Mouse (Mus musculus) hindbrain, embryonic 14.5 days (tissue): ENCODE measurements around the gene Tekt4. TPM values are rescaled to one million over a fixed set of nuclear protein-coding genes. Genes with fewer than 3 reads are reported as not detected.

Experiments
- ATAC-seq: fragments of 200-750 bp; cut with Nextera tagmentation; 2 replicates; pipeline ENCODE4 v1.8.0; 2017; ENCODE audit warnings: moderate number of reproducible peaks, mild to moderate bottlenecking, moderate TSS enrichment, moderate library complexity; ENCODE audit not compliant: low FRiP score
- DNase-seq: peaks from one replicate; pipeline ENCODE4 v3.0.0-alpha.2; 2015; ENCODE audit warnings: low spot score
- H3K27ac ChIP-seq: fragments of 300-500 bp; sonication (generic); 2 replicates; pipeline ENCODE4 v1.5.1; 2014; ENCODE audit warnings: mild to moderate bottlenecking, moderate library complexity
- H3K27me3 ChIP-seq: fragments of 300-500 bp; sonication (generic); 2 replicates; pipeline ENCODE4 v1.6.1; 2014; ENCODE audit warnings: mild to moderate bottlenecking, low read length, mixed read lengths; ENCODE audit not compliant: control insufficient read depth, insufficient read depth
- H3K36me3 ChIP-seq: fragments of 300-500 bp; sonication (generic); replicated peaks from 2 replicates; pipeline ENCODE4 v1.6.1; 2014; ENCODE audit not compliant: control insufficient read depth, insufficient read depth
- H3K4me1 ChIP-seq: fragments of 300-500 bp; sonication (generic); replicated peaks from 2 replicates; pipeline ENCODE4 v1.6.1; 2014; ENCODE audit warnings: antibody characterized with exemption, low read length, mixed read lengths; ENCODE audit not compliant: control insufficient read depth, insufficient read depth
- H3K4me2 ChIP-seq: fragments of 300-500 bp; sonication (generic); replicated peaks from 2 replicates; pipeline ENCODE4 v1.6.1; 2014; ENCODE audit warnings: mild to moderate bottlenecking, moderate library complexity
- H3K4me3 ChIP-seq: fragments of 300-500 bp; sonication (generic); replicated peaks from 2 replicates; pipeline ENCODE4 v1.5.1; 2014; ENCODE audit warnings: mild to moderate bottlenecking, low read length
- H3K9ac ChIP-seq: fragments of 300-500 bp; sonication (generic); 2 replicates; pipeline ENCODE4 v1.6.1; 2014
- H3K9me3 ChIP-seq: fragments of 300-500 bp; sonication (generic); 2 replicates; pipeline ENCODE4 v1.6.1; 2016; ENCODE audit warnings: low read length; ENCODE audit not compliant: control insufficient read depth
- WGBS: fragments of 180-500 bp; shearing (Covaris S2); extraction: QIAGEN DNeasy Blood & Tissue Kit; methylation state at CpG from one replicate; pipeline ENCODE4 v1.1.7; 2014; 5-methylcytosine and 5-hydroxymethylcytosine counted together
- polyA plus RNA-seq: library from polyadenylated mRNA; unstranded; fragments of >200 nt; fragmentation: Nextera tagmentation; extraction: Ambion mirVana; gene quantifications from 2 replicates; pipeline ENCODE4 v1.2.1, GENCODE M21; 2014

Tekt4 gene
- polyA plus RNA-seq, 1 experiment from 2014 or later: 2.4 TPM

DNA sequence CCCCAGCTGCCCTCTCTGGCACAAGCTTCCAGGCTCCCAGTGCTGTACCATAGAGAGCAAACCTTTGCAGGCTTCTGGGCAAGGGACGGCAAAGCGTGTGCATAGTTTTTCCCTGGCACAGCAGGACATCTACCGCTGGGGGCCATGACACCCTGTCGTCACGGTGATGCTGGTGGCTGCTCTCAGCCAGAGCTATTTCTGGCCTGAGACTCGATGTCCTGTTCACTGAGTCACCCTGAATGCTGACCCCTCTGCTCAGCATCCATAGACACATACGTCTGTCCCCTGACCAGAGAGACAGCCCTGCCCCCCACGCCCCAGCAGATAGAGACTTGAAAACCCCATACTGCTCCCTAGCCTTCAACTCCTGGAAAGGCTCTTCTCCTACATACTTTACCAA is 25.7 kb downstream of the Tekt4 start:
- 0 out of 2 replicates have a peak, but pooled peaks cover 2% of the 10 kb centered on the region for H3K27me3 ChIP-seq
- H3K36me3 ChIP-seq: no peaks in the 10 kb centered on the region
- no peak overlapping the region for H3K9ac ChIP-seq
- 33% methylated on average over 8 of the region's 8 CpGs for WGBS
- no peak overlapping the region for H3K4me2 ChIP-seq
- DNase-seq: no peak
- no peak overlapping the region for H3K27ac ChIP-seq
- ATAC-seq: no peak
- no peak overlapping the region for H3K4me3 ChIP-seq
- no peaks in the 10 kb centered on the region for H3K4me1 ChIP-seq
- no peaks in the 10 kb centered on the region for H3K9me3 ChIP-seq

DNA sequence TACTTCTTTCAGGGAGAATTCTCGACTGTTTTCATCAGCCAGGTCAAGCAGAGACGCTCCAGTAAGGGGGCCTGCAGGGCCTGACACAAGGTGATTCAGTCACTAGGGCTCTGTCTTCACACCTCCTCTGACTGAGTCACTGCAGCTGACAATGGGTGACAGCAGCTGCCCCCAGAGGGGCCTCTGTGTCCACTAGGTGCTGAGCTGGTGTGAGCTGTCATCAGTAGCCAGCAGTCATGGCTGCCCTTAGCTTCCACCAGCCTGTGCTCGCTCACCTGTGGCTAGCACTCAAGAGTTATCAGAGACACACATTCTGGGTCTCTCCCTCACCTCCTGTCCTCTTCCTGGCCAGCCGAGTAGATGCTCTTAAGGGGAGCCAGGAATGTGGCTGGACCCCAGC is 26.4 kb downstream of the Tekt4 start:
- DNase-seq: no peak
- no peaks in the 10 kb centered on the region for H3K36me3 ChIP-seq
- no peaks in the 10 kb centered on the region for H3K9me3 ChIP-seq
- no peaks in the 10 kb centered on the region for H3K27me3 ChIP-seq
- H3K4me1 ChIP-seq: no peaks in the 10 kb centered on the region
- no peak overlapping the region for H3K4me3 ChIP-seq
- H3K9ac ChIP-seq: no peak overlapping the region
- no peak overlapping the region for H3K27ac ChIP-seq
- WGBS: 65% methylated on average over 4 of the region's 4 CpGs
- ATAC-seq: no peak
- H3K4me2 ChIP-seq: no peak overlapping the region

DNA sequence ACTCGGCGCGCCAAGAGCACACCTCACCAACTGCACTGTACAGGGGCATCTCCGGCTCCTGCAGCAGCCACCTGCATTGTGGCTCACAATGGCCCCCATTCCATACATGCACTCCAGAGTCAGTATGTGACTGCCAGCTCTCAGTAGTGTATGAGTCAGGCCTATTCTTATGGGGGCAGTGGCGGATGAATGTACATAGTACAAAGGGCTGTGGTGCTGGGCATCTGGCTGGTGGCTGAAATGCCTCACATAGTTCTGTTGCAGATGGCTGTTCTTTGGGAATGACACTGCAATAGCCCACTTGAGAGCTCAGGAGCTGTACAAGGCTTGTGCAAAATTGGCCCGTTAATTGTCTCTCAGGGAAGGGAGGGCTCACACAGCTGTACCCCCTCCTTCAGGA is 27.7 kb downstream of the Tekt4 start:
- no peaks in the 10 kb centered on the region for H3K4me1 ChIP-seq
- no peaks in the 10 kb centered on the region for H3K9me3 ChIP-seq
- no peak overlapping the region for H3K4me2 ChIP-seq
- no peaks in the 10 kb centered on the region for H3K36me3 ChIP-seq
- H3K27me3 ChIP-seq: no peaks in the 10 kb centered on the region
- no peak overlapping the region for H3K9ac ChIP-seq
- 87% methylated on average over 6 of the region's 6 CpGs for WGBS
- H3K4me3 ChIP-seq: no peak overlapping the region
- ATAC-seq (no peak), DNase-seq (no peak)
- no peak overlapping the region for H3K27ac ChIP-seq

DNA sequence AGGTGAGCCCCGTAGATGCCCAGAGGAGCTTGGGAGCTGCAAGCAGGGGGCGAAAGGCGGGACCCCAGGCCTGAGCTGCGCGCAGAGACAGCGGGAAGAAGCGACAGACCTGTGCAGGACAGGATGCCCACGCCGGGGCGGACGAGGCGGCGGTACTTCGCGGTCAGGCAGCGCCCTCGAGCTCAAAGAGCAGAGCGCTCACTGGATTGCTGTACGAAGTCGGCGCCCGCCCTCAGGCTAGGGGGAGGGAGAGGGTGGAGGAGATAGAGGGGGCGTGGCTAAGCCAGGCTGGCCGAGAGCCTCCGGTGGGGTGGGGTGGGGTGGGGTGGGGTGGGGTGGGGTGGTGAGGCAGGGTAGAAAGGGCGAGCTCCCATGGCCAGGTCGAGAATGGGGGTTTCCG is 42.6 kb downstream of the Tekt4 start, which contains the start of gene Sstr5:
Gene Sstr5, minus strand, starts transcription at position 276 of the 400 bp plus-strand sequence.
- WGBS: under 1% methylated on average over 26 of the region's 28 CpGs
- Histone ChIP-seq H3K4me2 (peak within 1 kb of the TSS; percentile 48), H3K9me3 (no peaks in the 10 kb centered on the region), H3K27ac (no peak within 1 kb of the TSS), H3K36me3 (no peaks in the 10 kb centered on the region), H3K27me3 (peaks cover 38% of the 10 kb centered on the region), H3K4me1 (peaks cover 6% of the 10 kb centered on the region), H3K4me3 (peak within 1 kb of the TSS; percentile 27), H3K9ac (peak within 1 kb of the TSS; percentile 41)
- DNase-seq (no peak), ATAC-seq (no peak)

DNA sequence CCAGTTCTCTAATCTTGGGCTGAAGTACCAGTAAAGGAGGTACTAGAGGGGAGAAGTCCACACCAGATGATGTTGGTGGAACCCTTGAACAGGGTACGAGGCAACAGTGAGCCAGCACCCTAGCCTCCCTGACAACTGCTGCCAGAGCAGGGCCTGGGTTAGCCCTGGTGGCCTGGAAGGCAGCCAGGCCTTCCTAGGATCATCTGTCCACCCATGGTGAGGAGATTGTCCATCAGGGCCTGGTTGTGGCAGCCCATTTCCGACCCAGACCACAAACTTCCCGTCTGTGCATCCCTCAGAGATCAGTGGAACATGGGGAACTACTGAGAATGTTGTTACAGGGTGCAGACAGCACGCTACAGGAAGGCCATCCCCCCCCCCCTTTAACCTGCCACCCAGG is 48.2 kb downstream of the Tekt4 start:
- no peak overlapping the region for H3K4me3 ChIP-seq
- 77% methylated on average over 4 of the region's 4 CpGs for WGBS
- no peaks in the 10 kb centered on the region for H3K4me1 ChIP-seq
- H3K9me3 ChIP-seq: no peaks in the 10 kb centered on the region
- H3K9ac ChIP-seq: no peak overlapping the region
- no peak overlapping the region for H3K4me2 ChIP-seq
- no peak overlapping the region for H3K27ac ChIP-seq
- ATAC-seq (no peak), DNase-seq (no peak)
- no peaks in the 10 kb centered on the region for H3K36me3 ChIP-seq
- 0 out of 2 replicates have a peak, but pooled peaks cover 8% of the 10 kb centered on the region for H3K27me3 ChIP-seq

DNA sequence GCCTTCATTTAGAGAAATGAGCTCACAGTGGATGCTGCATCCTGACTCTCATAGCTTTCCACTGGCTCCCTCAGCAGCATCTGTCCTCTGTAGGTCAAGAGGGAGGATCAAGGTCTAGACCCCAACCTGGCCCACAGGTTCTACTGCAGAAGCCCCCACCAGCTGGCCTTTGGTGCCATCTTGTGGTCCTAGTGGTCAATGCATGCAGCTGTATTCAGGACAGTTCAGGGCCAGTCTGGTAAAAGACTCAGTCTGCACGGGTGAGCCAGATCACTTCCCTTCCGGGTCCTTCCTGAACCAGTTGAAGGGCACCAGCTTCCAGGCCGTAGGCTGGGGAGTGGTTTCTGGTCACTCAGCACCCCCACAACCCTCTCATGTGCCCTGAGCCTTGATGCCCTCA is 53.4 kb downstream of the Tekt4 start:
- H3K9me3 ChIP-seq: no peaks in the 10 kb centered on the region
- ATAC-seq (peak; percentile 48; the same call in 1 of the 2 replicates), DNase-seq (peak; percentile 79)
- no peaks in the 10 kb centered on the region for H3K4me1 ChIP-seq
- H3K4me3 ChIP-seq: no peak overlapping the region
- no peaks in the 10 kb centered on the region for H3K36me3 ChIP-seq
- WGBS: 27% methylated on average over 3 of the region's 3 CpGs
- no peak overlapping the region for H3K9ac ChIP-seq
- no peaks in the 10 kb centered on the region for H3K27me3 ChIP-seq
- H3K4me2 ChIP-seq: no peak overlapping the region
- H3K27ac ChIP-seq: no peak overlapping the region

DNA sequence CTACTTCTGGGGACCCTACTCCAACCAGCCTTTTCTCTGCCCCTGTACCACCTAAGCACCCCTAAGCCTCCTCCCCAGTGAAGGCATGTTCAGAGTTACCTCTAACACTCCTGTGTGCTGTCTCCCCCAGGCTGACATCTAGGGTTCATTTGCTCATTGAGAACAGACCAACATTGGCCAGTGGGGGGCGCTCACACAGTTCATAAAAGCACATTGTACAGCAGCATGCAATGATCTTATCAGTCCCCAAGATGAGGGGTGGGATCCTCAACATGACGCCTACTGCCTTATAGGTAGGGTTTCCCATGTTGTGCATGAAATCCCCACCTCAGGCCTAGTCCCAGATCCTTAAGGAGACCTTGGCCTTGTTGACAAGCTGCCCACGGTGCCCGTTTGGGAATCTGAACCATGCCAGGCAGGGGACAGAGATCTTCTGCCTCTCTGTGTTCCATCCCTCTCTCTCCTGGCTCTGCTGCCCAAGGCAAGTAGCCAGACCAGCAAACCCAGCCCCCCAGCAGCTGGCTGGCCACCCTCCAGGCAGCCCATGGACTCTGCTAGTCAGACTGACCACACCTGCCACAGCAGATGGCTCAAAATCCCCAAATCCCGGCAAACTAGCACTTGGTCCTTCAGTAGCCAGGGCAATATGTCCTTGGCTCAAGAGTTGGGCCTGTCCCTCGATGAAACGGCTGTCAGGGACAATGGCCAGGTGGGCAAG is 54.6 kb downstream of the Tekt4 start:
- DNase-seq (peak; percentile 69), ATAC-seq (no peak)
- Histone ChIP-seq H3K4me3 (no peak overlapping the region), H3K9me3 (no peaks in the 10 kb centered on the region), H3K27me3 (no peaks in the 10 kb centered on the region), H3K4me2 (no peak overlapping the region), H3K9ac (no peak overlapping the region), H3K4me1 (no peaks in the 10 kb centered on the region), H3K36me3 (no peaks in the 10 kb centered on the region), H3K27ac (no peak overlapping the region)
- WGBS: 54% methylated on average over 7 of the region's 7 CpGs

DNA sequence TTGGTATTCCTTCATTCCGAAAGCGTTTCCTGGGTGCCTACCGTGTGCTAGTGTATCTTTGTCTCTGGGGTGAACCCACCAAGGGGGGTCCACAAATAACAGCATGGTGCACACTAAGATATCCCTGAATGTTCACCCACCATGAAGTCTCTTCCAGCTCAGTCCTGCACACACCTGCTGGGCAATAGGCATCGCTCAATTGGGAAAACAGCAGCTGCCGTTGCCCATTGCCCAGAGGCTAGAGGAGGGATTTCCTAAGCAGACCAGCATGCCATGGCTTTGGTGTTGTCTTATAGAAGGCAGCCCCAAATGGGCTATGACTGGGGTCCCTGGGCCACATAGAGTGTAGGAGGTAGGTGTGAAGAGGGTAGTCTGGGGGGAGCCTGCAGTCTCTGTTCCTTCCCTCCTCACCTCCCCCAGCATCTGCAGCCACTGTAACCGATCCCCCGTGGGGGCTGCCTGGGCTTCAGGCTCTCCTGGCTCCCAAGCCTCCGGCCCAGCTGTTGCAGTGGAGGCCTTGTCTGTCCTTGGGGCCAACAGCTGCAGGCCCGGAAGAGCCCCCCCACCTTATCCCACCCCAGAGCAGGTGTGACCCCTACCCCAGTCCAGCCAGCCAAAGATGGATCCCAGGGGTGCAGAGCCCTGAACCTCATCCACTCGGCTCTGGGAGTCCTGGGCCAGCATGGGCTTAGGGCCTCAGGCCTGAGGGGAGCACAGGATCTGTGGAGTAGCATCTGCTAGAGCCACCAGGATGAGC is 55.8 kb downstream of the Tekt4 start:
- Histone ChIP-seq H3K27me3 (no peaks in the 10 kb centered on the region), H3K4me2 (no peak overlapping the region), H3K27ac (no peak overlapping the region), H3K9me3 (no peaks in the 10 kb centered on the region), H3K4me1 (no peaks in the 10 kb centered on the region), H3K9ac (no peak overlapping the region), H3K36me3 (no peaks in the 10 kb centered on the region), H3K4me3 (no peak overlapping the region)
- no peak for ATAC-seq
- WGBS: 78% methylated on average over 10 of the region's 10 CpGs
- DNase-seq: no peak

DNA sequence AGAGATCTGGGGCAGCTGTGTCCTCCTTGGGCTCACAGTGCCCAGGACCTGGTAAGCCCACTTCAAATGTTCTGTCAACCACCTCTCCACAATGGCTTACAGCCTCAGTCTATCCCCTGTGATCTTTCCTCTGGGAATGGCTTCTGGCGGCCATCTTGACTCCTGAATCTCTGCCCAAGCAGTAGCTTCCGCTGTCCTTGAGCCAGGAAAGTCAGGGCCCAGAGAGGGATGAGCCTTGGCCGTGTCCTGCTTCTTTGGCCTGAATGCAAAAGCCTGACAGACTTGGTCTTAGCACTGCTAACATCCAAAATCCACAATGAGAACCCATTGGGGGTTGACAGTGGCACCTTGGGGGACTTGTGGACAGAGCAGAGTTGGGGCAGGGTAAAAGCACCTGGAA is 57.5 kb downstream of the Tekt4 start:
- Histone ChIP-seq H3K4me2 (no peak overlapping the region), H3K9ac (no peak overlapping the region), H3K36me3 (no peaks in the 10 kb centered on the region), H3K4me1 (no peaks in the 10 kb centered on the region), H3K4me3 (no peak overlapping the region), H3K9me3 (no peaks in the 10 kb centered on the region), H3K27me3 (no peaks in the 10 kb centered on the region), H3K27ac (no peak overlapping the region)
- DNase-seq (no peak), ATAC-seq (no peak)
- 84% methylated on average over 3 of the region's 3 CpGs for WGBS
